Mouse (Mus musculus): ENCODE measurements around the gene Galnt6. TPM values are rescaled to one million over a fixed set of nuclear protein-coding genes. Genes with fewer than 3 reads are reported as not detected.

Gene Galnt6
- polyA plus RNA-seq, 1 experiment, result 0.06 TPM

DNA sequence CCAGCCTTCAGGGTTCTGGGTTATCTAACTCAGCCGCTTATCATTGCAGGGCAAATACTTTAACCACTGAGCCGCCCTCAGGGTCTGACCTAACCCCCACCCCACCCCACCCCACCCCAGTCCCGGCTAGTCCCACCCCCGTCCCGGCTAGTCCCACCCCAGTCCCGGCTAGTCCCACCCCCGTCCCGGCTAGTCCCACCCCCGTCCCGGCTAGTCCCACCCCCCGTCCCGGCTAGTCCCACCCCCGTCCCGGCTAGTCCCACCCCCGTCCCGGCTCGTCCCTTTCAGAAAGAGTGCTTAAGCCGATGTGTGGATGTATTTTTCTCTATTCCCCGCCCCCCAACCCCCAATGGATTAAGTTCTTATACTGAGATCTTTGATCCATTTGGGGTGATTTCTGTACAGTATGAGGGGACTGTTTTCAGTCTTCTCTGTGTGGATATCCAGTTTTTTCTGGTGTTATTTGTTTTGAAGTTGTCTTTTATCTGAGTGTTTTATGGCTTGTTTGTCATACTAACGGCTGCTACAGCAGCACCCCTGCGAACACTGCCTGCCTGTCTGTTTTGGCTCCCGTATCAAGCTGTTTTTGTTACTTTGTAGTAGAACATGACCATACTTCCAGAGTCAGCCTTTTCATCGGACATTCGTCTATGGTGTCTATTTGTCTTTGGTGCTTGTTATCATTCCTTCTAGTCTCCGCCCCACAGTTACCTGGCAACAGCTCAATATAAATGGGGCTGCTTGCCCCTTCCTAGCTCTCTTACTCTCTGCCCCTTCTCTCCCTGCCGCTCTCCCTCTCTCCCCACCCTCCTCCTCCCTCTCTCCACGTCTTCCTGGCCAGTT lies 18.2 kb upstream of the Galnt6 start:
- Histone ChIP-seq H3K9me3 (ENCODE audit: control insufficient read depth, low read length) (peaks cover 4% of the 10 kb centered on the region; the same call in 1 of the 2 replicates), H3K27me3 (ENCODE audit: control insufficient read depth) (0 out of 2 replicates have a peak, but pooled peaks cover 2% of the 10 kb centered on the region), H3K36me3 (ENCODE audit: control insufficient read depth) (no peaks in the 10 kb centered on the region; the same call in 1 of the 2 replicates), H3K4me1 (ENCODE audit: control insufficient read depth) (peaks cover 69% of the 10 kb centered on the region), H3K4me3 (replicated peaks) (peak overlapping the region; percentile 63)
- TF ChIP-seq TAL1 (IDR thresholded peaks at IDR 0.05; ENCODE audit: low read length) (no peak), GATA1 (IDR thresholded peaks at IDR 0.05; ENCODE audit: low read length) (peak; percentile 73; the same call in 1 of the 2 replicates)

DNA sequence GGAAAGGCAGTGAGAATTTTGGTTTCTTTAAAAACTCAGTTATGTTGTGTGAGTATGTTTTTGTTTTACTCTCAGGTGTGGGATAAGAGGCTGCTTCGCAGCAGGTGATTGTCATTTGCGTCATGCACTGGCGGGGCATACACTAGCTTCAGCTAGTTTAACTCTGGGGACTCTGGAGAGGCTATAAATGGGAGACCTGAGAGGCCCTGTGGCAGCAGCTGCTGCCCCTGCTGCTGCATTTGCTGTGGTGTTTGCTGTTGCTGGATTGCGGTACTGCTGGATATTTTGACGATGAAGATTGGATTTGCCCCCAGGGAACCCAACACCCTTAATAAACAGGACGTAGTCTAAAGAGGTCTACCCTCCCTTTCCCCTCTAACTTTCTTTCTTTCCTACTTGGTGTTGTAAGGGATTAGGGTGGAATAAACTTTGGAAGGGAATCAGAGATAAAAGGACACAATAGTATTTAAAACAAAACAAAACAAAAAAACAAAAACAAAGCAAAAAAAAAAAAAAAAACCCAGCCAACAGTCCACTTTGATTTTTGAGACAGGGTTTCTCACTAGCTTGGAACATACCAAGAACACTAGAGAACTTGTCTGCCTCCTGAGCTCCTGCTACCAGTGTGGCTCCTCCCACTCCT lies 17.4 kb upstream of the Galnt6 start:
- H3K9me3 ChIP-seq (ENCODE audit: control insufficient read depth, low read length), result peaks cover 4% of the 10 kb centered on the region; the same call in 1 of the 2 replicates
- peaks cover 69% of the 10 kb centered on the region for H3K4me1 ChIP-seq (ENCODE audit: control insufficient read depth)
- H3K36me3 ChIP-seq (ENCODE audit: control insufficient read depth), result no peaks in the 10 kb centered on the region; the same call in 1 of the 2 replicates
- TF ChIP-seq TAL1 (IDR thresholded peaks at IDR 0.05; ENCODE audit: low read length), result no peak
- TF ChIP-seq GATA1 (IDR thresholded peaks at IDR 0.05; ENCODE audit: low read length), result no peak; the same call in 1 of the 2 replicates
- H3K27me3 ChIP-seq (ENCODE audit: control insufficient read depth), result no peaks in the 10 kb centered on the region
- peak overlapping the region; percentile 34 for H3K4me3 ChIP-seq (replicated peaks)

DNA sequence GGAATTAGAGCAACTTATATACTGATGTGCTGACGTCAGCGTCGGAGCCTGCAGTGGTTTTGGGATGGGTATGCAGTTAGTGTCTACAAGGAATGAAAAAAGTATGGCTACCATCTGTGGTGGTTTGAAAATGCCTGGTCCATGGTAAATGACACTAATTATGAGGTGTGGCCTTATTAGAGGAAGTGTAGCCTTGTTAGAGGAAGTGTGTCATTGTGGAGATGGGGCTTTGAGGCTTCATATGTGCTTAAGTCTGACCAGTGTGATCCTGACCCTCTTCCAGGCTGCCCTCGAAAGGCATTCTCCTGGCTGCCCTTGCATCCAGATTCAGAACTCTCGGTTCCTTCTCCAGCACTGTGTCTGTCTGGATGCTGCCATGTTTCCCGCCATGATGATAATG lies 14.1 kb upstream of the Galnt6 start:
- no peaks in the 10 kb centered on the region; the same call in 1 of the 2 replicates for H3K36me3 ChIP-seq (ENCODE audit: control insufficient read depth)
- no peak overlapping the region for H3K4me3 ChIP-seq (replicated peaks)
- H3K4me1 ChIP-seq (ENCODE audit: control insufficient read depth), result peaks cover 55% of the 10 kb centered on the region
- H3K27me3 ChIP-seq (ENCODE audit: control insufficient read depth), result no peaks in the 10 kb centered on the region
- TF ChIP-seq TAL1 (IDR thresholded peaks at IDR 0.05; ENCODE audit: low read length) (no peak), GATA1 (IDR thresholded peaks at IDR 0.05; ENCODE audit: low read length) (no peak)
- peaks cover 4% of the 10 kb centered on the region; the same call in 1 of the 2 replicates for H3K9me3 ChIP-seq (ENCODE audit: control insufficient read depth, low read length)

DNA sequence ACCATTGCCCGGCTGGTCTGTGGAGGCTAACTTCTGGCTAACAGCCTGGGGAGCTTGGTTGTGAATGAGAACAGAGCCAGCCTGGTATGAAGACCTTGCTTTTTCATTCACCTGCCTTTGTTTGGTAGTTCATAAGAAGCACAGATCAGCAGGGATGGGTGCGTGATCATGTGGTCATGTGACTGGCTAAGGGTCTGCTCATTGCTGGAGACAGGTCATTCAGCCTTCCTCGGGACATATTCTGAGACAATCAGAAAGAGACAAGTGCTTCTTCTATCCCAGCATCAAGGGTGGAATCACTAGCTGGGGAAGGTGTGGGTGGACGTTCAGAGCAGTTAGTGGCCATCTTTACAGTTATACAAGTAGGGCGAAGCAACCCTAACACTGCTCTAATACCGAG lies 10.3 kb upstream of the Galnt6 start:
- H3K27me3 ChIP-seq (ENCODE audit: control insufficient read depth), result no peaks in the 10 kb centered on the region
- H3K36me3 ChIP-seq (ENCODE audit: control insufficient read depth), result no peaks in the 10 kb centered on the region
- TF ChIP-seq TAL1 (IDR thresholded peaks at IDR 0.05; ENCODE audit: low read length) (no peak), GATA1 (IDR thresholded peaks at IDR 0.05; ENCODE audit: low read length) (no peak)
- no peak overlapping the region for H3K4me3 ChIP-seq (replicated peaks)
- peaks cover 4% of the 10 kb centered on the region; the same call in 1 of the 2 replicates for H3K9me3 ChIP-seq (ENCODE audit: control insufficient read depth, low read length)
- peaks cover 49% of the 10 kb centered on the region for H3K4me1 ChIP-seq (ENCODE audit: control insufficient read depth)

DNA sequence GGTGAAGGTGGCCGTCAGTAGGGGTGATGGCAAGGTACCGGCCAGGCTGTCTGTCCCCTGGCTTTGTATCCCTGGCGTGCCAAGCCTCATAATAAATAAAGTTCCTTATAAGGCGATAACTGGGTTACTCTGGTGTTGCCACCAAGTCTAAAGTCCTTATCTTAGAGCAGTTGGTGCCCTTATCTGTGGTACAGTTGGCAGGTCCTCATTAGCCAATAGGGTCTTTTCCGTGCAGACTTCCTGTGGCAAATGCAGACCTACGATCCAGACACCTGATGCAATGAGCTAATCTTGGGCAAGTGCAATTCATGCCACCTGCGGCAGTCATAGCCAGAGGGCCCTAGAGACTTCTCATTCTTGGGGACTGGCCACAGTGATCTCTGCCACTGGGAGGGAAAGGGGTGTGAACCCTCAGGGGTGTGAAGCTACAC lies 9.2 kb upstream of the Galnt6 start:
- Histone ChIP-seq H3K36me3 (ENCODE audit: control insufficient read depth) (no peaks in the 10 kb centered on the region), H3K4me1 (ENCODE audit: control insufficient read depth) (peaks cover 53% of the 10 kb centered on the region), H3K9me3 (ENCODE audit: control insufficient read depth, low read length) (peaks cover 2% of the 10 kb centered on the region; the same call in 1 of the 2 replicates), H3K27me3 (ENCODE audit: control insufficient read depth) (peaks cover 3% of the 10 kb centered on the region), H3K4me3 (replicated peaks) (peak overlapping the region; percentile 44)
- TF ChIP-seq GATA1 (IDR thresholded peaks at IDR 0.05; ENCODE audit: low read length), result peak; percentile 91
- TF ChIP-seq TAL1 (IDR thresholded peaks at IDR 0.05; ENCODE audit: low read length), result no peak; the same call in 2 of the 3 replicates

DNA sequence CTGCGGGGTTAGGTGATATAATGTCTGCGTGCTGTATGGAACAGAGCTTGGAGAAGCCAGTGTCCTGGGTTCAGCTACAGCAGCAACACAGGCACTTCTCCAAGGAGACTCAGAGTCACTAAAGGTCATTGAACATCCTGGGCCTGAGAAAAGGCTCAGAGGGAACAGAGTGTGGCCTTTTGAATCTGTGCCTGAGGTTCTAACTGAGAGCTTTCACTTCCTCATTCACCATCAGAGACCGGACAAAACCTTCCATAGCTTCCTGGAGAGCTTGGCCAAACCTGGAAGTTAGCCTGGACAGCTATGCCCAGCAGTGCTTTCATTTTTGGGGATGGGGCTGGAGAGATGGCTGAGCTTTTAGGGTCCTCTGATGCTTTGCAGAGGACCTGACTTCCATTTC lies 8.5 kb upstream of the Galnt6 start:
- H3K4me1 ChIP-seq (ENCODE audit: control insufficient read depth), result peaks cover 52% of the 10 kb centered on the region
- TF ChIP-seq TAL1 (IDR thresholded peaks at IDR 0.05; ENCODE audit: low read length), result no peak
- TF ChIP-seq GATA1 (IDR thresholded peaks at IDR 0.05; ENCODE audit: low read length), result no peak
- H3K27me3 ChIP-seq (ENCODE audit: control insufficient read depth), result peaks cover 6% of the 10 kb centered on the region
- no peaks in the 10 kb centered on the region for H3K9me3 ChIP-seq (ENCODE audit: control insufficient read depth, low read length)
- H3K4me3 ChIP-seq (replicated peaks), result no peak overlapping the region
- H3K36me3 ChIP-seq (ENCODE audit: control insufficient read depth), result no peaks in the 10 kb centered on the region

DNA sequence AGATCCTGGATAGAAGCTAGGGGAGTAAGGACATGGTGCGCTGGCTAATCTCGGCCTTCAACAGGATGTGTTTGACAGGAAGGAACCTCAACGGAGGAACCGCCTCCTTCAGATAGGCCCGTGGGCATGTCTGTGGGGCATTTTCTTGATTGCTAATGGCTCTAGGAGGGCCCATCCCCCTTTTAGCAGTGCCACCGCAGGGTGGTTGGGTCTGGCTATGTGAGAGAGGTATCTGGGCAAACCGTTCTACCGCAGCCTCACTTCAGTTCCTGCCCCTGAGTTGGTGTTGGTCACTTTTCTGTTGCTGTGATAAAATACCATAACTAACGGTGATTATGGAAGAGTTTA lies 6.8 kb upstream of the Galnt6 start:
- TF ChIP-seq GATA1 (IDR thresholded peaks at IDR 0.05; ENCODE audit: low read length), result no peak
- TF ChIP-seq TAL1 (IDR thresholded peaks at IDR 0.05; ENCODE audit: low read length), result no peak
- Histone ChIP-seq H3K9me3 (ENCODE audit: control insufficient read depth, low read length) (no peaks in the 10 kb centered on the region), H3K4me3 (replicated peaks) (no peak overlapping the region), H3K36me3 (ENCODE audit: control insufficient read depth) (no peaks in the 10 kb centered on the region), H3K4me1 (ENCODE audit: control insufficient read depth) (peaks cover 56% of the 10 kb centered on the region), H3K27me3 (ENCODE audit: control insufficient read depth) (peaks cover 23% of the 10 kb centered on the region)

DNA sequence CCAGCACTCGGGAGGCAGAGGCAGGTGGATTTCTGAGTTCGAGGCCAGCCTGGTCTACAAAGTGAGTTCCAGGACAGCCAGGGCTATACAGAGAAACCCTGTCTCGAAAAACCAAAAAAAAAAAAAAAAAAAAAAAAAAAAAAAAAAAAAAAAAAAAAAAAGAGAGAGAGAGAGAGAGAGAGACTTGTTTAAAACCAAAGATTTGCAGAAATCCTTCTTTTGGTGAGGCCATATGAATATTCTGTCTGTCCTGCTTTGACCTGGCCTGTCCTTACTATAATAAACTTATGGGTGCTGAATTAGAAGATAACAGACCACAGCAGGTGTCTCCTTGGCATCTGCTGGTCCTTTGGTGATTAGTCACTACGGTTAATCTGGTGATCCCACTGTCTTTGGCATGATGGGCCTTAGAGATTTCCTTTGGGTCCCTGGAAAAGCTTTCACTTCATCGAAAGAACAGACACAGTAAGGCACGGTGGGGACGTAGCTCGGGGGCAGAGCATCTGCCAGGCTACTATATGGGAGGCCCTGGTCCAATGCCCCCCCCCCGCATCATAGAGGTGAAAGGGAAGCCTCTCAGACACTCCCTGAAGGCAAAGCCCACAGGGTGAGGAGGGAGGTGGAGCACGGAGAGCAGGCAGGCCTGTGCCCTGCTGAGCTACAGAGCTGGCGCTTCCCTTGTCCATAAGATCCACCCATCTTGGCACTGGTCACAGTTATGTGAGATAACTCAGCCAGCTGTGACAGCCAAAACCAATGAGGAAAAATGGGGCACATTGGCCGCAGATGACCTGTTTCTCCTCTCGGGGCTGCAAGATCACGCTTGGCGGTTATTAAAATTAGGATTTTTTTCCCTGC lies 6.1 kb upstream of the Galnt6 start:
- Histone ChIP-seq H3K4me1 (ENCODE audit: control insufficient read depth) (peaks cover 55% of the 10 kb centered on the region), H3K9me3 (ENCODE audit: control insufficient read depth, low read length) (no peaks in the 10 kb centered on the region), H3K27me3 (ENCODE audit: control insufficient read depth) (peaks cover 29% of the 10 kb centered on the region), H3K36me3 (ENCODE audit: control insufficient read depth) (no peaks in the 10 kb centered on the region), H3K4me3 (replicated peaks) (no peak overlapping the region)
- TF ChIP-seq TAL1 (IDR thresholded peaks at IDR 0.05; ENCODE audit: low read length), result peak; percentile 41; the same call in 2 of the 3 replicates
- TF ChIP-seq GATA1 (IDR thresholded peaks at IDR 0.05; ENCODE audit: low read length), result no peak

All from erythroblast, embryonic 14.5 days (primary cell).